Mouse (Mus musculus): ENCODE measurements around the gene Arl8a.

DNA sequence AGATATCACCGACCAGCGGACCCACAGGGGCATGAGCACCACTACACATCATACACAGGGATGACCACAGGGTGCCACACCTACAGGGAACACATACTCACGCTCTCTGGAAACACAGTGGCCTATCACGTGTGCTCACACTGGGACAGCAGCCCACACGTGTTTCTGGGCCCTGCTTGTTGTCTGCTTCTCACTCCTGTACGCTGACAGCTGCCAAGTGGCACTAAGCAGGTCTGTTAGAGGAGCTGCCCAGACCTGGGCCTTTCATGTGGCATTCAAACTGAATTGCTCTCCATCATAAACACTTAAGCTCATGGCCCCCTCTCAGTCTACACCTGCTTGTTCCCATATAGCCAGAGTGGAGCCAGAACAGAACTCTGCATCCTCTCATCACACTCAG, 9.7 kb downstream of the Arl8a start:
- TF ChIP-seq CTCF (conservative IDR thresholded peaks at IDR 0.05; ENCODE audit: low read length) (no peak), POU5F1 (IDR thresholded peaks at IDR 0.05; ENCODE audit: borderline replicate concordance, low read length) (no peak), NANOG (IDR thresholded peaks at IDR 0.05; ENCODE audit: borderline replicate concordance, low read length) (no peak)

Data from E14TG2a.4 (cell line).